Mouse (Mus musculus) small intestine, adult 2 months (tissue): Measurements from ENCODE around the gene Cflar.
"Not testable (repeated sequence)": the region's sequence is repeated elsewhere in the genome, so short reads cannot be mapped to it uniquely, and the experiment has no call there.

Source experiments
- CTCF ChIP-seq: fragments of 200-500 bp; IDR thresholded peaks from 2 replicates; pipeline ENCODE4 v1.5.1; 2012; ENCODE audit warnings: low read depth, mild to moderate bottlenecking, control low read depth, inconsistent platforms, low read length, moderate library complexity, mixed read lengths; ENCODE audit not compliant: insufficient replicate concordance, insufficient read length; ENCODE audit errors: extremely low read depth
- POLR2A ChIP-seq: fragments of 200-500 bp; IDR thresholded peaks from 2 replicates; pipeline ENCODE4 v1.6.1; 2012; ENCODE audit warnings: low read depth, mild to moderate bottlenecking, control low read depth, inconsistent platforms, low read length, moderate library complexity

DNA sequence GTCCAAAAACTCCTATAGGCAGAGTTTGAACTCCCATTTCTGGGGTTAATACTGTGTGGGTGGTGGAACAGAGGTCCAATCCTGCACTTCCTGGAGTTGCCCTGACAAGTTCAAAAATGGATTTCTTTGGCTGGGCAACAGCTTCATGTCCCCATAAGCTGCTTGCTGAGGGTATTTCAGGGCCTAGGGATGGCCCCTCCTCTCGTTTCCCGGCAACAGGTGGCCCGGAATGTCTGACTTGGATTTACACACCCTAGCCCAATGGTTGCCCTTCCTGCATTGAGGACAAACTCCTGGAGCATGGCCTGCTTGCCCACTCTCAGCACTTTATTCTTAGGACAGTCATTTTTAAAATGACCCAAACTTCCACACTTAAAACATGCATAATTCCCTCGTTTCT, 55.1 kb downstream of the Cflar start:
- not testable (repeated sequence) for TF ChIP-seq CTCF, POLR2A
